Mouse (Mus musculus) heart, adult 11 months (tissue): ENCODE measurements around the gene Stx8.
A peak's percentile ranks its signal among the peaks of the same experiment; 100 is the strongest.

Source experiments
- DNase-seq: peaks from one replicate; pipeline ENCODE4 v3.0.0; 2022

The Stx8 gene

GRCm38 (mm10) chr11:68201811-68202459 is 235.9 kb downstream of the Stx8 start:
- no peak for DNase-seq

DNA sequence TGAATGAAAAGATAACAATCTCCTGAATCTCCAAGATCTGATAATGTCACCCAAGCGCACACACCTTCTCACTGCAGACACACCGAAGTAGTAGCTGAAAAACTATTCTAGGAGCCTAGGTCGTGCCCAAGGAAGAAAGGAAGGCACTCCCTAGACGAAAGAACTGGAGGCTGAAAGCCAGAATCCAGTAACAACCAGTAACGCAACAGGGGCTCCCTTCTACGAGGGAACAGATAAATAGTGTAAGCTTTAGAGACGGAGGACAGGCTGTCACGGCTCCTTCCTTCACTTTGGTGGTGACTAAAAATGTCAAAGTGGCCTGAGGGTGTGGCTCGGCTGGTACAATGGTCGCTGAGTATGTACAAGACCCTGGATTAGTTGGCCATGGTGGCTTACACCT is 236.6 kb downstream of the Stx8 start:
- no peak for DNase-seq

DNA sequence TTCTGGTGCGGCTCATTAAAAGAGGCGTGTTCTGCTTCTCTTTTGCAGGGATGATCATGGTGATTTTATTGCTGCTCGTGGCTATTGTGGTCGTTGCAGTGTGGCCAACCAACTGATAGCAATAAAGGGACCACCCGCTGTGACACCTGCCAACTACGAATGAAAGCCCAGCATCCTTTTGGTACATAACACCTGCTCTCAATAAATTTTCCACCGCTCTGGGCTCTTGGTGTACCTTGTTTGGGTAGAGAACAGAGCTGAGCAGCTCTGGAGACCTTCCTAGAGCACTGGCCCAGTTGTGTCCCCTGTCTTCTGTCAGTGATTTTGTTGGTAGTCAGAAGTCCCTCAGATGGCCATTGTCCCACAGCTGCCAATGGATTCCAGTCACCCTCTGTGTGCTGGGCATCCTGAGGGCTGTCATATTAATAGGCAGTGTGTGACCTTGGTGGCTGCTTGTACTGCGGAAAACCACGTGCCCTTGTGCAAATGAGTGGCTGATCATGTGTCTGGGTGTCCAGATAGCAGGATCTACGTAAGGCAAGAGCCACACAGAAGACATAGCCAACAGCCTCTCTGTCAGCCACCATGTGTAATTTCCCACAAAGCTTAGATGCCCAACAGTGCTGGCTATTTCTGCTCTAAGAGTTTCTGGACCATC is 237.8 kb downstream of the Stx8 start:
- DNase-seq: peak; percentile 96

- no peak for DNase-seq
Measured at GRCm38 (mm10) chr11:68204407-68204806, 238.4 kb downstream of the Stx8 start.

DNA sequence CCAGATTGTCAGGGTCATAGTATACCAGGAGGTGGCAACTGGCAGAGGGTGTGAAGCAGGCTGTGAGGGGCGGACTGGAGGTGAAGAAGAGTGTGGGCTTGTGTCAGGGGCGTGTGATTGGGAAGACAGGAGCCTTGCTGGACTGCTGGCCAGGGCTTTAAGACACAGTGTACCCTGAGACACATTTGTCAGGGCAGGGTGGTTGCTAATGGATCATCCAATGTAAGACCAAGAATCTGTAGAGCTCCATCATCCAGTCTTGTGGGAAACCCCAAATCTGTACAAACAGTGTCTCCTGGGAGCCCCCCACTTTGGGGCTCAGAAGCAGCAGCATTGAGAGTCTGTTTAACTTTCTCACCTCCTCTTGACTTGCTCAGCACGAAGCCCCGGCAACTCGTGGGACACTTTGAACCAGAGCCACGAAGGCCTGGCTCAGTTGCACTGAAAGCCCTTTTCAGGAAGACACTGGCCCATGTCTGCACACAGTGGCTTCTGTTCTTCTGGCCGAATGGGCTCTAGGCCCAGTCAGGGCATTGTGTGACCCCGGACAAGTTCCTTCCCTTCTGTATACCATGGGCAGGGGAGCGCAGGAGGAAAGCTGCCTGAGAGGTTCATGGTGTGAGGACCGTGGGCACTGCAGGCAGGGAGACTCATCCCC is 239.7 kb downstream of the Stx8 start:
- no peak for DNase-seq

GRCm38 (mm10) chr11:68208023-68208422 is 242.0 kb downstream of the Stx8 start:
- DNase-seq: peak; percentile 94

DNA sequence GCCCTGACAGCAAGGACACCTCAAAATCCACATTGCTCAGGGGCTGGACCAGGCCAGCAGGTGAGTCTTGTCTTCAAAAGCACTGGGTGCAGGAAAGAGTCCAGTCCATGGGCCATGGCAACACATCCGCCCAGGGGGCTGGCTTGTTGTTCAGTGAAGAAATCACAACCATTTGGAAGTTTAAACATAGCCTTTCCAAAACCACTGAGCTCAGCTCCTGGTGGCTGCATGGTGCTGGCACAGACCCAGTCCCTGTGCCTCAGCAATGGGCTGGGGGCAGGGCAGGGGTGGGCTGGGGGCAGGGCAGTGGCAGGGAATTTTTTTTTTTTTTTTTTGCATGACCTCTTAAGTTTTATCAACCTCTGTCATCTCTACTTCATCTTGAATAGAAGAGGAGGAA is 242.6 kb downstream of the Stx8 start:
- peak; percentile 95 for DNase-seq

DNA sequence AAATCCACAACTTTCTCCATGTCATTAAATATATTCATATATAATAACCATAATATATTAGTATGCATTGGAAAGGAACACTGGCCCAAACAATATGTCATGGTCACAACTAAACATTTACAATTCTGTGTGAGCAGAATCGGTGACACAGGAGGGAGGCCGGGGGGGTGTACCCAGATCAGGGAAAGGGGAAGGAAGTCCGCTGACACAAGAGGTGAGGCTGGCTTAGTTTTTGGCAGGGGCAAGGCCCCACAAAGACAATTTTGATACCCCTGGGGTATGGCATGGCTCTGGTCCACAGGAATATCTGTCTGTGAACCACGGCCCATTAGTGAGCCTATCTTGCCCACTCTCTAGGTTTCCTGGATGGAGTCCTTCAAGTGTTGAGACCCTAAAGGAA is 243.5 kb downstream of the Stx8 start:
- DNase-seq: no peak

DNA sequence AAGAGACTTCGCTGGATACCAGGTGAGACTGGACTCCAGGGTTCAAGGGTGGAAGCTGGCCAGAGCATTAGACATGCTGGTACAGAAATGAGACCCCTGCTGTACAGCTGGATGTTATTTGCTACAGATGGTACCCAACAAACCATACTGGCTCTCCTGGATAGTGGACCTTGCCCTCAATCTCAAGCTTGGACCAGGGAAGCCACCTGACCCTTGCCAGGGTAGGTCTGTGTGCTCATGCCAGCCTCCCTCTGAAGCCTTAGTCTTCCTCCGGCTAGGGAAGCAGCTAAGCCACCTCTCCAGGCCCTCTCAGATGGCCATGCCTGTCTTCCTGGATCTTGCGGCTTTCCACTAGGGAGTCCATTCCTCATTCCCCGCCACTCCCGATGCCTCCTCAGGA is 244.7 kb downstream of the Stx8 start:
- no peak for DNase-seq

DNA sequence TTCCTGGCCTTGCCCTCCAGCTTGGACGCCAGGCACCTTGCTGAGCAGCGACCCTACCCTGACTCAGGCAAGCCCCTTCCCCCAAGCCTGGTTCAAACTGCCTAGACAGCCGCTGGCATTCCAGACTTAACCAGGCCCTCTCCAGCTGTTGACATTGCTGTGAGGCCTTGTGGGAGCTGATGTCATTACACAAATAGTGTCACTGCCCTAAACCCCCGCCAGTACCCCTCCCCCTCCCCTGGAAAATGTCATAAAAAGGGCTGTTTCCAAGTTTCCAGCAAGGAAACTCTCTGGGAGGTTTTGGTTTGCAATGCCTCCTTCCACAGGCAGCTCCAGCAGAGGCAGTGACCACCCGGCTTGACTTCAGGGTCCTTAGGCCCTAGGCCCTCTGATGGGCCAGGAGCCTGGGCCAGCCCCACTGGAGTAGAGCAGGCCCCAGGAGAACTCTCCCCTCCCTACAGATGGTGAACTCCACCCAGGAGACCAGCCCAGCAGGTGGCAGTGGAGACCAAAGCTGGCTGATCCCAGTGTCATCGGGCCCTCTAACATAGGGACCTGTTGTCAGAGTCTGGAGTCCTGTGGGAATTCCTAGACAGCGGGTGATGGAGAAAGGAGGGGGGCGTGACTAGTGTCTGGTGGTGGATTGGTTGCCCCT is 246.1 kb downstream of the Stx8 start:
- DNase-seq: peak; percentile 98

DNA sequence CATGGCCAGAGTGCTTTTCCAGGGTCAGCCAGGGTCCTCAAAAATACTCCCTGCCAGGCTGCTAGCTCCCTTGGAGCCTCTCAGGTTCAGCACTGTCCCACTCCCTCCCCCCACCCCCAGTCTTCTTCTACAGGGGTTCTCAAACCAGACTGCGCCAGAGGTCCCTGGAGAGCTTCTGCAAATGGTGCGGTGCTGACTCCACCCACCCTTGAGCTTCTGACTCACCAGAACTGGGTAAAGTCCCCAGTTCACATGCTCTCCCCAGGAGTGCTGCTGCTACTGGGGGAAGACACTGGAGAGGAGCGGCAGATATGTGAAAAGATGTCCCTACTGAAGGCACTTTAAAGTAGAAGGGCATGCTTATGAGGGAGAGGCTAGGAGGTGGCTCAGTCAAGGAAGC is 247.9 kb downstream of the Stx8 start:
- DNase-seq: peak; percentile 95

DNA sequence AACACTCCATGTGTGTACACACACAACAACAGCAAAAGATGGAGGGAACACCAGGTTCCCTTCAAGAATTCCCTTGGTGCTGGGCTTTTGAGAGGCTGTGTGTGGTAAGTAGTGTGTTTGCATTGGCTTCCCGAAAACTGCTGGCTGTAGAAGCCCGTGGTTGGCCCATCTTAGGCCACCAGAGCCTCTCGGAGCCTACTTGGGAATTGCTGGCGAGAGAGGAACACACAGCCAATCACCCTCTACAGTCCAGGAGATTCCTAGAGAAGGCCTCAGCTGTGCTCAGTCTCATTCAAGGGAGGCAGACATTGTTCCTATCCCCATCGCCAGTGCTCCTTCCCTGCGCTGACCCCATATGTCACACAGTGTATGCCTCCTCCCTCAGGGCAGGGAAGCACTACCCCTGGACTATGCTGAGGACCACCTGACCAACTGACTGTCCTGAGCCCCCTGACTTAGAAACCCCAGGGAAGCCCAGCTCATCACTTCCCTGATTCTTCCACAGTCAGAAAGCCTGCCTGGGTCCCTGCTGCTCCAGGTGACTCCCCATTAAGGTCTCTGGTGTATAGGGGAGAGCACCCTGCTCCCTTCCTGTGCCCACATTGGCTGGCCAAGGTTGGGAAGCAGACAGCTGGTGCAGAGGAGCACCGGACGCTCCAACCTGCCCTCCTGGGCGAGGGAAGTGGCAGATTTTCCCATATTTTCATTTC is 248.7 kb downstream of the Stx8 start:
- peak; percentile 95 for DNase-seq

- DNase-seq: no peak
Measured at GRCm38 (mm10) chr11:68215206-68215912, 249.4 kb downstream of the Stx8 start.

- DNase-seq: no peak
Measured at GRCm38 (mm10) chr11:68216041-68216440, 250.0 kb downstream of the Stx8 start.

GRCm38 (mm10) chr11:68220733-68221132 is 254.7 kb downstream of the Stx8 start:
- DNase-seq: no peak

- no peak for DNase-seq
Measured at GRCm38 (mm10) chr11:68222209-68222608, 256.2 kb downstream of the Stx8 start.

DNA sequence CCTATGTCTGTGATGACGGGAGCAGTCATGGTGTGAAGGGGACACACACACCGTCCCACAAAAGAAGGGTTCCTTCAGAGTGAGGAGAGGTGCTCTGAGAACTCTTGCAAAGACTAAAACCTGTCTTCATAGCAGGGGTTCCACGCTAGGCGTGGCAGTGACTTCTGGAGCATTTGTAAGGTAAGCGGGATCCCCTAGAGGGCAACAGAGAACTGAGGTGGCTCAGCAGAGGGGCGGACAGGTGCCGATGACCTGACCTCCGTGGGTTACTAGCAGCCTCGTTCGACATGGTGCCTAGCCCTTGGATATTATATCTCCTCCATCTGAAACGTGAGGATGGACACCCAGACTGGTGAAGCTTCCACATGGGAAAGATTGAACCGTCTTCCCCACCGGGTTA is 257.1 kb downstream of the Stx8 start:
- DNase-seq: no peak

DNA sequence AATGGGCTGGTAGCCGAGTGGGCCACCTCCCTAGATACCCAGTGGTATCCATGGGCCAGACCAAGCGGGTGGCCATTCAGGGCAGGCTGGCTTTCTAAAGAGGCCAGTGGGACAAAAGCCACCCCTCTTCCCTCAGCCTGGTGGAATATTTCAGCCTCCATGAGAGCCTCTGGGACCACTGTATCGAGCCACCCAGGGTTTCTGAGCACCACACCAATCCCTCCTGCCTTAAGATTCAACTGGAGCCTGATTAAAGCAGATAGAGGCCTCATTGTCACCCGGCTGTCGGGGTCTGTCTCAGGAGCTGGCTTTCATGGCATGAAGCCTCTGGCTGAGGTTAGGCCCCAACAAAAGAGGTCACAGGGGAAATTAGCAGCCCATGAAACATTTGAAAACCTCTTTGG is 260.7 kb downstream of the Stx8 start:
- no peak for DNase-seq

- no peak for DNase-seq
Measured at GRCm38 (mm10) chr11:68227837-68228236, 261.8 kb downstream of the Stx8 start.

DNA sequence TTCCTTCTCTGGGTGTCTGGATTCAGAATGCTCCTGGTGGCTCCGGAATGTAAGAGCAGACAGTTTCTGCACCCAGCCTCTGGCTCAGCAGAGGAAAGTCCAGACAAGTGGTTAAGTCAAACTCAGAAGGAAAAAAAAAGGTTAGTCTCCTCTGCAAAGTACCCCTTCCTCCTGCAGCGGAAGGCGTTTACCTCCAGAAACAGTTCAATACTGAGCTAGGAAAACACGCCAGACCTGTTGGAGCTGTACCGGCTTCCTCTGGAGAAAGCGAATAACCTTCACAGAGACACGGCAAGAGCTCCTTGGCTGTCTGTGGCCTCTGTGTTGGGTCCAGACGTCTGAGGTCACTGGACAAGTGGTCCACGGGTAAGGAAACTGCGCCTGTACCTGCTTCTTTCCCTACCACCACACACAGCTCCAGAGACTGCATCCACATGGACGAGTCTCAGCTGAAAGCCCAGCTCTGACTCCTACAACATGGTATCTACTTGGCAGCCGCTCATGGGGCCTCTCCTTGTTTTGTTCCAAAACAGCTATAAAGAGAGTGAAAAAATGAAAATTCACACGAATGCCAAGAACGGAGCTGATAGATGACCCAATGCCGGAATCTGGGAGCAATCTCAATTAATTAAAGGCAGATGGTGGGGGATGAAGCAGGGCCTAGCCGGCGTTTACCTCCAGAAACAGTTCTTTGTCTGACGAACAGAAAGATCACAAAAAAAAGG is 263.1 kb downstream of the Stx8 start:
- DNase-seq: no peak

DNA sequence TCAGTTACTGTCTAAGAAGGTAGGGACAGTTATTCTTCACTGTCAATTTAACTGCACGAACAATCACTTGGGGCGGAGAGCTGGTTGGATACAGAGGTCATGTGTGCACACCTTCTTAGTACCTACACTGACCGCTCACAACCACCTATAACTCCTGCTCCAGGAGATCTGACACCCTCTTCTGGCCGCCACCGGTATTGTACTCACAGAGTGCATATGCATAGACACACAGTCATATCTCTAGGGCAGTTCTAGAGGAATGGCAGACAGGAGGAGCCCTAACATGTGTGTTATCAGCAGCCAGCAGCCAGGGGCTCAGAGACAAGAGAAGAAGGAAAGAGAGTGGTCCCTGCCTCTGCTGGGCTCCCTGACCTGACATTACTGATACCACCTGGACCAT is 265.6 kb downstream of the Stx8 start:
- DNase-seq: no peak

DNA sequence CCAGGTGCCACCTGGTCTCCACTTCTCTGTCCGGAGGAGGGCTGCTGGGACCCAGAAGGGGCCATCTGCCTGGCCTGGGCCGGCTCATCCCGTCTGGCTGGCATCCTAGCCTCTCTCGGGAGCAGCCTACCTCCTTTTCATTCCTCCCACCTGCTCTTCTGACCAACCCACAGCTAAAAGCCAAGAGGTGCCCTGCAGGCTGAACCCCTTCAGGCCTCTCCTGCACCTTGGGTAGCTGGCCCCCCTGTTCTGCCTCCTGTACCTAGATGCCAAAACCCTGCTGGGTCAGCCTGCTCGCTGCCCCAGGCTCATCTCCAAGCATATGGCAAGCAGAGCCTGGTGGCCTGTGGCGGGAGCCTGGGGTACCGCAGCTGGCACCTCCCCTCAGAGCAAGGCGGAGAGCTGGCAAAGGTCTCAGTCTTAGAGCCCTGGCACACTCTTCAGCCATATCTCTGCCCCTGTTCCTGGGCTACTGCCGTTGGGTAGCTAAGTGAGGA is 267.5 kb downstream of the Stx8 start:
- DNase-seq: no peak
